Mouse (Mus musculus) spleen, postnatal 14 days (tissue): Measurements from ENCODE around the gene Pcsk7.

Experiments used
- DNase-seq, 2 experiments: peaks; one replicate each; pipeline ENCODE4 v3.0.0; 2021 to 2022; ENCODE audit warnings: low spot score in 2 of 2

Pcsk7 gene

GRCm38 (mm10) chr9:45906355-45907077 is at the start of gene Pcsk7, which contains the start of gene Rnf214:
Gene Pcsk7 (plus strand): TSS chr9:45906497.
Gene Rnf214 (minus strand): TSS chr9:45906911.
- peak; percentile 82 to 92 for DNase-seq

- no peak for DNase-seq
These were observed 46.9 kb upstream of the Pcsk7 start for GRCm38 (mm10) chr9:45859364-45859763.

- no peak for DNase-seq
These were observed 44.5 kb upstream of the Pcsk7 start for GRCm38 (mm10) chr9:45861813-45862212.

GRCm38 (mm10) chr9:45869181-45869580 is 37.1 kb upstream of the Pcsk7 start:
- DNase-seq = no peak

- DNase-seq = no peak
These were observed 36.0 kb upstream of the Pcsk7 start for GRCm38 (mm10) chr9:45870265-45870664.

GRCm38 (mm10) chr9:45877928-45878327 is 28.4 kb upstream of the Pcsk7 start:
- DNase-seq = no peak

- DNase-seq = no peak
These were observed 12.6 kb upstream of the Pcsk7 start for GRCm38 (mm10) chr9:45893681-45894080.

- DNase-seq = no peak
These were observed 1.1 kb upstream of the Pcsk7 start for GRCm38 (mm10) chr9:45905196-45905595.

- peak in 1 of 2 experiments; percentile 7 for DNase-seq
These were observed 473 bp upstream of the Pcsk7 start for GRCm38 (mm10) chr9:45905811-45906237.

GRCm38 (mm10) chr9:45907078-45907428 is 756 bp downstream of the Pcsk7 start:
- DNase-seq = peak in 1 of 2 experiments; percentile 16

GRCm38 (mm10) chr9:45910995-45911394 is 4.7 kb downstream of the Pcsk7 start:
- no peak for DNase-seq

- peak in 1 of 2 experiments; percentile 50 for DNase-seq
These were observed 5.4 kb downstream of the Pcsk7 start for GRCm38 (mm10) chr9:45911673-45912072.

- DNase-seq = no peak
These were observed 9.4 kb downstream of the Pcsk7 start for GRCm38 (mm10) chr9:45915659-45916058.

- no peak for DNase-seq
These were observed 11.0 kb downstream of the Pcsk7 start for GRCm38 (mm10) chr9:45917041-45917934.

- DNase-seq = no peak
These were observed 13.6 kb downstream of the Pcsk7 start for GRCm38 (mm10) chr9:45919895-45920294.

GRCm38 (mm10) chr9:45929285-45929684 is 23.0 kb downstream of the Pcsk7 start:
- DNase-seq = no peak

GRCm38 (mm10) chr9:45931958-45932357 is 25.7 kb downstream of the Pcsk7 start:
- no peak for DNase-seq

- no peak for DNase-seq
These were observed 26.5 kb downstream of the Pcsk7 start for GRCm38 (mm10) chr9:45932571-45933415.

GRCm38 (mm10) chr9:45935628-45936210 is 29.4 kb downstream of the Pcsk7 start, which contains the start of gene Tagln:
Gene Tagln (minus strand): TSS chr9:45936058.
- no peak for DNase-seq

GRCm38 (mm10) chr9:45936883-45937282 is 30.6 kb downstream of the Pcsk7 start:
- no peak for DNase-seq

GRCm38 (mm10) chr9:45938088-45938487 is 31.8 kb downstream of the Pcsk7 start:
- no peak for DNase-seq
